Comparison of ENCODE assay signal across 8 mouse cellular contexts in genomic region chr14:72603194-72603521, GRCm38 (mm10).
A peak's percentile ranks its signal among the peaks of the same experiment; 100 is the strongest.
DNase-seq lines count a peak whose midpoint lies in the region; ATAC-seq and TF ChIP-seq lines count a peak whose summit lies in the region.

No protein-coding gene starts in this region.

- H3K9me3 ChIP-seq in heart, embryonic 12.5 days (replicated peaks), result no peaks in the 10 kb centered on the region
- no peaks in the 10 kb centered on the region for H3K9me3 ChIP-seq in E14TG2a.4 (ENCODE audit: low read length)
- no peaks in the 10 kb centered on the region for H3K9me3 ChIP-seq in forebrain, embryonic 15.5 days
- no peaks in the 10 kb centered on the region for H3K9me3 ChIP-seq in liver, embryonic 16.5 days (replicated peaks; ENCODE audit: control insufficient read depth, low read length)

- H3K4me3 ChIP-seq in heart, embryonic 12.5 days, result peak overlapping the region; percentile 65
- H3K4me3 ChIP-seq in E14TG2a.4 (replicated peaks; ENCODE audit: low read length), result peak overlapping the region; percentile 71
- H3K4me3 ChIP-seq in forebrain, embryonic 15.5 days, result peak overlapping the region; percentile 61
- peak overlapping the region; percentile 71 for H3K4me3 ChIP-seq in liver, embryonic 16.5 days (ENCODE audit: low read depth, low read length)

- no peak for ATAC-seq in heart, embryonic 12.5 days (ENCODE audit: insufficient number of reproducible peaks, low FRiP score)
- ATAC-seq in forebrain, embryonic 15.5 days (replicated peaks), result no peak
- ATAC-seq in liver, embryonic 16.5 days (ENCODE audit: low read depth), result no peak; the same call in 1 of the 2 replicates

- peak overlapping the region; percentile 79 for H3K9ac ChIP-seq in heart, embryonic 12.5 days
- H3K9ac ChIP-seq in forebrain, embryonic 15.5 days (replicated peaks), result peak overlapping the region; percentile 76
- H3K9ac ChIP-seq in liver, embryonic 16.5 days (ENCODE audit: low read depth, low read length), result peak overlapping the region; percentile 73

- TF ChIP-seq CTCF in E14TG2a.4 (conservative IDR thresholded peaks at IDR 0.05; ENCODE audit: low read length), result no peak

- no peaks in the 10 kb centered on the region for H3K36me3 ChIP-seq in heart, embryonic 12.5 days
- H3K36me3 ChIP-seq in E14TG2a.4 (ENCODE audit: insufficient read depth, low read length), result no peaks in the 10 kb centered on the region
- H3K36me3 ChIP-seq in forebrain, embryonic 15.5 days, result no peaks in the 10 kb centered on the region
- H3K36me3 ChIP-seq in liver, embryonic 16.5 days (ENCODE audit: control insufficient read depth, insufficient read depth), result no peaks in the 10 kb centered on the region

- peak overlapping the region; percentile 62 for H3K4me2 ChIP-seq in heart, embryonic 12.5 days
- peak overlapping the region; percentile 67 for H3K4me2 ChIP-seq in forebrain, embryonic 15.5 days (replicated peaks)
- peak overlapping the region; percentile 60 for H3K4me2 ChIP-seq in liver, embryonic 16.5 days (ENCODE audit: low read depth, low read length)

- H3K27ac ChIP-seq in heart, embryonic 12.5 days (ENCODE audit: poor library complexity, severe bottlenecking), result peak overlapping the region; percentile 91
- peak overlapping the region; percentile 92 for H3K27ac ChIP-seq in forebrain, embryonic 15.5 days (replicated peaks)
- peak overlapping the region; percentile 70 for H3K27ac ChIP-seq in liver, embryonic 16.5 days (ENCODE audit: low read length)

- no peak for DNase-seq in heart, adult 9 months (ENCODE audit: low spot score in 2 of 2)
- no peak for DNase-seq in urinary bladder, postnatal 14 days (ENCODE audit: low spot score)
- DNase-seq in layer of hippocampus, postnatal 10 days (ENCODE audit: low spot score in 2 of 2), result no peak
- DNase-seq in spleen, adult 18-20 months, result no peak

- WGBS in heart, embryonic 12.5 days, result 2% methylated on average over 8 of the region's 8 CpGs
- 2% methylated on average over 8 of the region's 8 CpGs for WGBS in forebrain, embryonic 15.5 days
- WGBS in liver, embryonic 16.5 days (ENCODE audit: insufficient replicate concordance), result 1% methylated on average over 8 of the region's 8 CpGs

- no peaks in the 10 kb centered on the region for H3K27me3 ChIP-seq in heart, embryonic 12.5 days (replicated peaks)
- H3K27me3 ChIP-seq in E14TG2a.4 (ENCODE audit: insufficient read depth, low read length), result no peaks in the 10 kb centered on the region
- no peaks in the 10 kb centered on the region for H3K27me3 ChIP-seq in forebrain, embryonic 15.5 days
- no peaks in the 10 kb centered on the region for H3K27me3 ChIP-seq in liver, embryonic 16.5 days (ENCODE audit: control insufficient read depth, insufficient read depth, low read depth, low read length)

- peaks cover 12% of the 10 kb centered on the region for H3K4me1 ChIP-seq in heart, embryonic 12.5 days (replicated peaks)
- peaks cover 13% of the 10 kb centered on the region for H3K4me1 ChIP-seq in E14TG2a.4 (replicated peaks; ENCODE audit: low read depth, low read length)
- H3K4me1 ChIP-seq in forebrain, embryonic 15.5 days, result peaks cover 25% of the 10 kb centered on the region
- peaks cover 6% of the 10 kb centered on the region for H3K4me1 ChIP-seq in liver, embryonic 16.5 days (ENCODE audit: control insufficient read depth, low read depth, low read length)
